Mouse (Mus musculus) hindlimb bud, embryonic 11.5 days (tissue): ENCODE results near the gene Ccndbp1.
"Not testable (repeated sequence)": the region's sequence is repeated elsewhere in the genome, so short reads cannot be mapped to it uniquely, and the experiment has no call there.

ENCODE experiments used
- DNase-seq: peaks from one replicate; pipeline ENCODE4 v3.0.0-alpha.2; 2012; ENCODE audit warnings: low read depth, low spot score; ENCODE audit errors: extremely low spot score

The Ccndbp1 gene

DNA sequence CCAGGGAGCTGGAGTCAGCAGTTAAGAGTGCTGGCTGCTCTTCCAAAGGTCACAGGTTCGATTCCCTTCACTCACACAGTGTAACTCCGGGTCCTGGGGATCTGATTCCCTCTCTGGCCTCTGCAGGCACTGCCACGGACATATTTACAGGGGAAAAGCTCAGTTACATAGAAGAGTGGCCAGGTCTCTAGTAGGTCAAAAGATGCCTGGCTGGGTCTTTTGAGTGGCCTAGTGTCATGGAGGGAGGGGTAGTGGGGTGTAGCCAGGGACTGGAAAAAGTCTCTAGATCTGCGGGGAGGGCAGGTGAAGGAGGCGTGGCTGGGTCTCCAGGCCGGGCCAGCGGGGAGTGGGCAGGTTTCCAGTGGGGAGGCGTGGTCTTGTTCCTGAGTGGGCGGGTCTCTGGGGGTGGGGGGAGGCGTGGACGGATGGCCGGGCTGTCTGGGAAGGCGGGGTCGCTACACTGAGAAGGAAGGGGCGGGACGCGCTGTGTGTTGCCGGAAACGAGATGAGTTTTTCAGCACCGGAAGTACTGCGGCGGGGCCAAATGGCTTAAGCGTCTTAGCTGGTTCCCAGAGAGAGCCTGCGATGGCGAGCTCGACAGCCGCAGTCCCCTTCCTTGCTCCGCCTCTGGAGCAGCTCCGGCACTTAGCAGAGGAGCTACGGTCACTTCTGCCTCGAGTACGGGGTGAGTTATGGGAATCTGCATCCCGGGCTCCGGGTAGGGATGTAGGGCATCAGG, at the start of gene Ccndbp1:
Ccndbp1 (plus strand) TSS at position 479 of the 739 bp plus-strand sequence.
- DNase-seq, result peak; percentile 35

DNA sequence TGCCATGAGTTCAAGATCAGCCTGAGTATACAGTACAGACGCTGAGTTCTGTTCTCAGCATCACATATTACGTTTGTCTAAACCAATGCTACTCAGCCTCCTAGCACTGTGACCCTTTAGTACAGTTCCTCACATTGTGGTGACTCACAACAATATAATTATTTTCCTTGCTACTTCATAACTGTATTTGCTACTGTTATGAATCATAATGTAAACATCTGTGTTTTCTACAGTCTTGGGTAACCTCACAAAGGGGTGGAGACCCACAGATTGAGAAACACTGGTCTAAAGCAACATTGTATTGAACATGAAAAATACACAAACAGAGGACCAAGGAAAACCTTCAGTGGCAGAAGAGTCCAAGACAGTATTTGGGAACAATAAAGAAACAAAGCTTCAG, 48.8 kb upstream of the Ccndbp1 start:
- no peak for DNase-seq

DNA sequence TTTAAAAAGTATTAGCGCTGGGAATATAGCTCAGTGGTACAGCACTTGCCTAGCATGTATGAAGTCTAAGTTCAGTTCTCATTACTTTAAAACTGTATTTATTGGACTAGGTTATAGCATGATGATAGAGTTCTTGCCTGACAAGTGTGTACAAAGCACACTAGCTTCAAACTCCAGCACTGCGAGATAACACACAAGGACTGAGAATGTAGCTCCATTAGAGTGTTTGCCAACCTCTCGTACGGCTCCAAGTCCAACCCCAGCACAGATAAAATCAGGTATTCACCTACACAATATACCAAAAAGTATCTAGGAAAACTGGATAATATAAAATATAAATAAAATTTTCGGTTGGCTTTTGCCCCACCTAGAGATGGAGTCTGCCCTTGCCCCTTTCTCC, 48.4 kb upstream of the Ccndbp1 start:
- no peak for DNase-seq

DNA sequence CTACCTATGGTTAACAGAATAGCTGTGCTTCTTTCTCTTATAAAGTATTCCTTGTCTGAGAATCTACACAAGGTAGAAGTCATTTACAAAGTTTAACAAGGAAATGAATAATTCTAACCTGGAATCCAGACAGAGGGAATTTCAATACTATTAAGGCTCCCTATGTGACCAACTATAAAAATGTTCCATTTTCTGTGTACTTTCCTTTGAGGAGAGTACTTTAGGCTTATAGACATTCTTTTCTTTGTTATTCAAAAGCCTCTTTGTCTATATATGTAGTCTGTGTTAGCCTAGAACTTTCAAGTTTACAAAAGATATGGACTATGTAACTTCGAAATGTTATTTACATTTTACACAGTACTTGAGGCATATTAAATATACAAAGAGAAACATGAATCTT, 47.9 kb upstream of the Ccndbp1 start:
- no peak for DNase-seq

DNA sequence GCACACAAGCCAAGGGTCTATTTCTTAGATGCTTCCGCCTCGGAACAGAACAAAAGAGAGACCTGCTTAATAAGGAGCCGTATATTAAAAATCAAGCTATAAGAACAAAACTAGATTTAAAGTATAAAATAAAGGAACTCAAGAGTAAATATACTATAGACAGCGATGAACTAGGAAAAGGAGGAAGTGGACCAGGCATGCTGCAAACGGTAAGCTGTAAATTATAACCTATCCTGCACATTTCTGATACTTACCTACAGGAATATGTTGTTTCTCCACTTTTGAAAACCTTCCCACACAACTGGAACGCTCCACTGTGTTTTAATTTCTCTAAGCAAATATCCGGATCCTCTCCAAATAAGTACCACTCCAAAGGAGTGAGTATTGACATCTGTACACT, 45.1 kb upstream of the Ccndbp1 start:
- no peak for DNase-seq

DNA sequence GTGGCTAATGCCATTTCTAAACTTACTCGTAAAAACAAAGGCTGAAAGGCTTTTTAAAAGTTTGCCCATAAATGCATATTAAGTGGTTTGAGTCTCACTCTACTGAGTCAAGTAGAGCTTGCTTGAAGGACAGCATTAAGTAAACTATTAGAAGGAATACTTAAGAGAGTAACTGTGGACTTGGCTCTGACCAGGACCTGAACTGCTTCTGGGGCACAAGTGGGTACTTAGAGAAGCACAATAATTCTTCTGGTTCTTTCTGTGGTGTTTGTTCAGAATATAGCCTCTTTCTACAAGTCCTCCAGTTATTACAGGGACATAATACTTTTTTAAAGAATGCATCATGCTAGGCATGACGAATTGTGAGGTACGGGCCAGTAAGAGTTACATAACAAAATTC, 42.7 kb upstream of the Ccndbp1 start:
- no peak for DNase-seq

DNA sequence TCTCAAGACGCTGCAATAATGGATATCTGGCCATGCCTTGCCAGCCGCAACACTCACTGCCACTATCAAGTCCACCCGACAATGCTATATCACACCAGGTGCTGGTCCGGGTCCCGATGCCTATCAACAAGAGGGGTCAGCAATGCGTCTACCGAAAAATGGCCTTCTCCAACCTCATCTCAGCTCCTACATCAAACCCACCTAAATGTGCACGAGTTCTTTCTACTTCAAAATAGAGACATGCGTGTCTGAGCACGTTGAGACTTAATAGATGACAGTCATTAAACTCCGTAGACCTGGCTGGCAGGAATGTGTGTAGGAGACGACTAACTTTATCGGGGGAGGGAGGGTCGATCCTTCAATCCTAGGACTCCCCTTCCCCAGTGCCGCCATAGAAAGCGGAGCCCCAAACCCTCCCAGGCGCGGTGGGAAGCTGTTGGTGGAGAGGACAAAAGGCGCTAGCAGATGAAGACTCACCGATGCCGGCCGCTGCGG, 38.1 kb upstream of the Ccndbp1 start:
- peak; percentile 31 for DNase-seq

DNA sequence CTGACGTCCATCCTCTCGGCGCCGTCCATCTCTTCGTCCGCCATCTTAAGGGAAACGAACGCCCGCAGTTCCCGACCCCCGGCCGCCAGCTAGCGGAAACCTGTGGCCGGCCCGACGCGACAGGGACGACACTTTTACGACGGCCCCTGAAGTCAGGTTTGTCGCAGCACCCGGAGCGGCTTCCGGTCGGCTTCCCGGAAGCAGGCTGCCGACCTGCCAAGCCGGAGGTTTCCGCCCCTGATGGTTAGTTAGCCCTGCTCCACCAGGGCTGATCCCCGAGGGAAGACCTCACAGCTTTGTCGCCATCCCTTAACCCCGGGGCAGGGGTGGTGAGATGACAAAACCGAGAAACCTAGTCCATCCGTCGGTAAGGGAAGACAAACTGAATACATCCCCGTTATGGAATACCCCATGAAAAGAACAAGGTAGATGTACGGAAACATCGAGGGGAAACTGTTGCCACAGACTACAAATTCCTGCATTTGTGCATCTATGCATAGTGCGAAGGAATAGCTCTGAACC, 37.6 kb upstream of the Ccndbp1 start, which contains the start of gene Ubr1:
Ubr1 (minus strand) TSS at position 157 of the 522 bp plus-strand sequence.
- DNase-seq, result peak; percentile 26

DNA sequence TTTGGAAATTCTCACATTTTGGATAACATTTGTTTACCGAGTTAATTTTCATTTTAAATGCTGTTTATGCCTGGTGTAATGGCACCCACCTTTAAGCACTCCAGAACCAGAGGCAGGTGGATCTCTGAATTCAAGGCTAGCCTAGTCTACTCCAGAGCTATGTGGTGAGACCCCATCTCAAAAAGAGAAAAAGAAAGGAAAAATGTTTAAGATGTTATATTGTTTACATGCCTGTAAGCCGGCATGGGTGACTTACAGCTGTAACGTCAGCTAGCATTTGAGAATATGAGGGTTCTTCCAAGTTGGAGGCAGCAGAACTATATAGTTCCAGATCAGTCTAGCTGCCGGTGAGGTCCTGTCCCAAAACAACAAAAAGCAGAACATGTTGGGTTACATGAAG, 36.4 kb upstream of the Ccndbp1 start:
- no peak for DNase-seq

DNA sequence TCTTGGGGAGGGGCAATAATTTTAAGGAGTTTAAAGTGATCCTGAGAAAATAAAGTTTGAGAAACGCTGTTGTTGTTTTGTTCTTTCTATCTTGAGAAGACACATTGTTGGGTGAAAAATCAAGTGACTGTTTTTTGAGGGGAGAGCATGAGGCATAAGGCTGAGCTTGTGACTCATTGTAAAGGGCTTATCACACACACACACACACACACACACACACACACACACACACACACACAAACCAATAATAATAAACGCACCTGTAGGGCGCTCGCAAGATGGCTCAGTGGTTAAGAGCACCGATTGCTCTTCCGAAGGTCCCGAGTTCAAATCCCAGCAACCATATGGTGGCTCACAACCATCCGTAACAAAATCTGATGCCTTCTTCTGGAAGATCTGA, 35.9 kb upstream of the Ccndbp1 start:
- DNase-seq, result not testable (repeated sequence)

DNA sequence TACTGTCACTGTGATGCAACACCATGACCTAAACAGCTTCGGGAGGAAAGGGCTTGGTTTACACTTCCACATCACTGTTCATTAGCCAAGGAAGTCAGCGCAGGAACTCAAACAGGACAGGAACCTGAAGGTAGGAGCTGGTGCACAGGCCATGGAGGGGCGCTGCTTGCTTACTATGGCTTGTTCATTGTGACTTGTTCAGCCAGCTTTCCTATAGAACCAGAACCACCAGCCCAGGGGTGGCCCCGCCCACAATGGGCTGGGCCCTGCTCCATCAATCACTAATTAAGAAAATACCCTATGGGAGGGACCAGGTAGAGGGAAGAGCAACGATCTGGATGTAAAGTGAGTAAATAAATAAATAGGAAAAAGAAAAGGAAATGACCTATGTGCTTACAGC, 35.2 kb upstream of the Ccndbp1 start:
- DNase-seq, result no peak

DNA sequence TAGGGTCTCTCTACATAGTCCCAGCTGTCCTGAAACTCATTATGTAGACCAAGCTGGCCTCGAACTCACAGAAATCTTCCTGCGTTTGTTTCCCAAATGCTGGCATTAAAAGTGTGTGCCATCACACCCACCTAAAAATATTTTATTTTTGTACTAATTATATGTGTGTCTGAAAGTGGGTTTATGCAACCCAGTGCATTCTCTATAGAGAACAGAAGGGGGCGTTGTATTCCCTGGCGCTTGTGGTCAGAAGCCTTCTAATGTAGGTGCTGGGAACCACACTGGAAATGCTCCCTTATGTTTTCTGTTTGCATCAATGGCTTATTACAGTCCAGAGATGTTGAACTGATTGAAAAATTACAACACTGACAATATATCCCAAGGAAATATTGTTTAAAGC, 31.9 kb upstream of the Ccndbp1 start:
- DNase-seq, result no peak

DNA sequence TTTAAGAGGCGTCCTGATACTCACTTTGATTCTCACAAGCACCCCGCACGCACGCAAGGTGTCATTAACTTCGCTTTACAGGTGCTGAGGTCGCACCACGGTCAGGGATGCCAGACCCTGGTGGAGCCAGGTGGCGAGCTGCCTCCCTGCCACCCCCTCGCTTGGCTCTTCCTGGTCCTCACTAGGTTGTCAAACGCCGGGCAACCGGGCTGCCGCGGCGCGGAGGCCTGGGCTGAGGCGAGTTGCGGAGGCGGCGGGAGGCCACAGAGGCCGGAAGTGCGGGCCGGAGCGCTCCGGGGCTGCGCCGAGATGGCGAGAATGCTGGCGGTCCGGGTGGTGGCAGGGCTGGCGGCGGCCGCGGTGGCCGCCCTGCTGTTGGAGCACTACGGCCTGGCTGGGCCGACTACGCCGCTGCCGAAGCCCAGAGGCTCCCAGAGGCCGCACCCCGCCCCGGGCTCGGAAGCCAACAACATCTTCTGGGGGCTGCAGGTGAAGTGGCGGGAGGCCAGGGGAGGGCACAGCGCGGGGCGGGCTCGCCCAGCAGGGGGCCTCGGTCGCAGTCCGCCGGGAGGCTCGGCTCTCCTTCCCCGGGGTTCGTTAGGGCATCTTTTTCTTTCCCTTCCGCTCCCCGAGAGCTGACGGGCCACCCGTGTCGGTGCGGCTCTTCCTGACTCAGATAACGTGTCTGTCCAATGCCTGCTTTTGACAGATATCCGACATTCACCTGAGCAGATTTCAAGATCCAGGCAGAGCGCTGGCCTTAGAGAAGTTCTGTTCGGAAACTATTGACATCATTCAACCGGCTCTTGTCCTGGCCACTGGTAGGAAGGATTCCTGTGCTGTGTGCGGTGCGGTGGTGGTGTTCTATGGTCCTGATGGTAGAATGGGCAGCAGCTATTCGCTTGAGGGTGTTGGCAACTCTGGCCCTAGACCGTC, 30.9 kb upstream of the Ccndbp1 start, which contains the start of gene Tmem62:
Tmem62 (plus strand) TSS at position 28 of the 936 bp plus-strand sequence.
- no peak for DNase-seq

DNA sequence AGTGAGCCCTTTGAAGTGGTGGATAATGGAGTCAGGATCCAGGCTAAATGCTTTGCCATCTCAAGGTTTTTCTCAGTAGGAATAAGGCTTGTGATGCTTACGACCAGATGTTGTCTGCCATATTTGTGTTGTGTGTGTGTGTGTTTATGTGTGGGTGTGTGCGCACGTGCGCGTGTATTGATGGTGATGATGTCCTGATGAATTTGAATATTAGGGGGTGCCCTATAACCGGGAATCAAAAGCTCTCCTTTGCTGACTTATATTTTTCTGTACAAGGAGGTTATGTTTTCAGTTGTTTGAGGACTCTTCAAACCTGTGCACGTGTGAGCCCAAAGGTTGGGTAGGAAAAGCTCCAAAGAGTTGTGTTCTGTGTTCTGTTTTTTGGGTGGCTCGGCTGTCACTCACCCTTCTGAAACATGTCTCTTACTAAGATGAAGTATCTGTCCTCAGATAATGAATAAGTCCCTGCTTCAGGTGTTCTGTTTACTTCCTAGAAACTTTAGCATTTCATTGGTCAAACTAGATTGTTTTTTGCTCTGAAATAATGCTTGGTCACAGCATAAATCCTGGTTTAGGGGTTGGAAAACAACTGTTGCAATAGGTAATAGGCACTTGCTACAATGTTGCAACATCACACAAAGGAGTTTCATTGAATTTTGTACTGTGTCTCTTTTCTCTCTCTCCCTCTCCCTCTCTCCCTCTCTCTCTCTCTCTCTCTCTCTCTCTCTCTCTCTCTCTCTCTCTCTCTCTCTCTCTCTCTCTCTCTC, 30.1 kb upstream of the Ccndbp1 start:
- DNase-seq, result no peak

DNA sequence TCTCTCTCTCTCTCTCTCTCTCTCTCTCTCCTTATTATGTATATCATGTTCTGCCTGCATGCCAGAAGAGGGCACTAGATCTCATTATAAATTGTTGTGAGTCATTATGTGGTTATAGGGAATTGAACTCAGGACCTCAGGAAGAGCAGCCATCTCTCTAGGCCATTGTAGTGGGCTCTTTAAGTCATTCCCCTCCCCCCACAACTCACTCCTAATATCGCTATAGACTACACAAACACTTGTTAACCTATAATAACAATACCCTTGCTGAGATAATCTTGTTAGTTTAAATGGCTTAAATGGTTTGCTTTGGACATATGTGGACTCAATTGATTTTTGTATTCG, 29.5 kb upstream of the Ccndbp1 start:
- no peak for DNase-seq

DNA sequence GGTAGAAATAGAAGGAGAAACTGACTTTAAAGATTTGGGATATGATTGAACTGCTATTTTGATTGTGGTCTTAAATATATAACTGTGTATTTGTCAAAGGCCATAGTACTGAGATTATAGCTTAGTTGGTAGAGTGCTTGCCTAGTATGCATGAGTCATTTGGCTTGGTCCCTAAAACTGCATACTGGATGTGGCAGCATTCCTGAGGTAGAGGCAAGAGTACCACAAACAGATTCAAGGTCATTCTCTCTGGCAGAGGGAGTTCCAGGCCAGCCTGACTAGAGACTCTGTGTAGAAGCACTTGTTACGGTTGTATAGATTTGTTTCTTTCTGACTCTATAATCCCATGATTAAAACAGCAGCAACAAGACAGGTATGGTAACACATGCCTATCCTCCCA, 28.4 kb upstream of the Ccndbp1 start:
- DNase-seq, result no peak

DNA sequence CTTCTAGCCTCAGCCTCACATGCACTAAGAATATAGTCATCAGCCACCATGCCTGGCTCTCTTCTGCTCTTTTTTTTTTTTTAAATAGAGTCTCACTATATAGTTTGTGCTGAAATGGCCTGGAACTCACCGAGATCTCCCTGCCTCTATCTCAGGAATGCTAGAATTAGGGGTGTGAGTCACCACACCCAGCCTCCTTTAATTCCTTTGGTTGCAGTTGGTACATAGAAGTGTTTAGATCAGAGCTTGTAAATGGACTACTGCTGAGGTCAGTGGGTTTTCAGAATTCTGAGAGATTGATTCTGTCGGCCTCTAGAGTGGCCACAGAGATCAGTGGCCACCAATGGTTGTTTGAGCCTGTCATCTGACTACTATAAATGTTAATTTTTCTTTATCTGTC, 27.3 kb upstream of the Ccndbp1 start:
- no peak for DNase-seq

DNA sequence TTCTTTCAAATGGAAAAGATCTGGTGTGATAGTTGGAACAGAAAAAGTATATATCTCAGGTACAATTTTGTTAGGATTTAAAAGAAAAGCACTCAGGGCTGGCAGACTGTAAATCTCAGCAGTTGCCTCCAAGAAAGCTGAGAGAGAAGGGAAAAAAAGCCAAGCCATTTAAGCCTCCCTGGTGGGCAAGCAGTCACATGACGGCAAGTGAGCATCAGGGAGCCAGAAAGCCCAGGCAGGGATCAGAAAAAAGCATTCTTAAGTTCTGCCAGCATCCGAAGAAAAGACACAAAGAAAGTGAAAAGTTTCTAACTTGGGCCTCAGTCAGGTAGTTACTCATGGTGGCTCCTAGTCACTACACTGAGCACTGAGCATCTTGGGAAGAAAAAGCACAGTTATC, 24.6 kb upstream of the Ccndbp1 start:
- DNase-seq, result no peak

DNA sequence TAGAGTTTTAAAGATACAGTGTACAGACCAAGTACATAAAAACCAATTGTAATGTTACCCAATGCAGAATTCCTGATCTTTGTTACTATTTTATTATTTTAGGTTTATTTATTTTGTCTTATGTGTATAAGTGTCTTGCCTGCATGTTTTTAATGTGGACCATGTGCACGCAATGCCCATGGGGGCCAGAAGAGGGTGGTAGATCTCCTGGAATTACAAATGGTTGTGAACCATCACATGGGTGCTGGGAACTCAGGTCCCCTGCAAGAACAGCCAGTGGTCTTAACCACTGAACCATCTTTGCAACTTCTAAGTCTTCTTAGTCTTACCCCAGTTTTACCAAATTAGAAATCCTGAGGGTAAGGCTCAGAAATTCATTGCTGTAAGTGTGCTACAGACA, 23.0 kb upstream of the Ccndbp1 start:
- no peak for DNase-seq

DNA sequence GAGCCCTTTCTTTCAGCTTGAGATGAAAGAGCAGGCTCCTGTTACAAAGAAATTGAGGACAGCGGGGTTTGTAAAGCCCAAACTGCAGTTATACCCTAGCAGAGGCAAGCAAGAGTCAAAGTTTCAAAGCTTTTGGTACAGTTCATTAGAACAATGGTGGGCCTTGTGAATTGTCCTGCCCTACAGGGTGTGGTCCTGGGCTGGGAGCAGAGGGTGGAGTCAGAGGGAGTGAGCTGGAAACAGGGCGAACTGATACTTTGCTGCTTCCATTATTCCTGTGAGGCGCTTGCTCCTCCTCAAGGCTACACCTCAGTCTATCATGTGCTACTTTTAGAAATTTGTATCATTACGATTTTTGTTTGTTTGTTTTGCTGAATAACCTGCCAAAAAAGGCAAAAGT, 17.0 kb upstream of the Ccndbp1 start:
- no peak for DNase-seq

DNA sequence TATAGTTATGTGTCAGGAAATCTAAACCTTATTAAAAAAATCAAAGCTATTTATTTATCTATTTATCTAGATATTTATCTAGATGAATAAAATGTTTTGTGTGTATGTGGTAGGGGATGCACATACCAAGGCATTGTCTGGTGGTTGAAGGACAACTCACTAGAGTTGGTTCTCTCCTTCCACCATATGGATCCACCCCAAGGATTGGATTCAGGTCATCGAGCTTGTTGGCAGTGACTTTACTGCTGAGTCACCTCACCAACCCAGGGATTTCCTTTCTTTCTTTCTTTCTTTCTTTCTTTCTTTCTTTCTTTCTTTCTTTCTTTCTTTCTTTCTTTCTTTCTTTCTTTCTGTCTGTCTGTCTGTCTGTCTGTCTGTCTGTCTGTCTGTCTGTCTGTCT, 11.6 kb upstream of the Ccndbp1 start:
- DNase-seq, result not testable (repeated sequence)
